Mouse (Mus musculus): ENCODE data around the gene Cirbp.

DNA sequence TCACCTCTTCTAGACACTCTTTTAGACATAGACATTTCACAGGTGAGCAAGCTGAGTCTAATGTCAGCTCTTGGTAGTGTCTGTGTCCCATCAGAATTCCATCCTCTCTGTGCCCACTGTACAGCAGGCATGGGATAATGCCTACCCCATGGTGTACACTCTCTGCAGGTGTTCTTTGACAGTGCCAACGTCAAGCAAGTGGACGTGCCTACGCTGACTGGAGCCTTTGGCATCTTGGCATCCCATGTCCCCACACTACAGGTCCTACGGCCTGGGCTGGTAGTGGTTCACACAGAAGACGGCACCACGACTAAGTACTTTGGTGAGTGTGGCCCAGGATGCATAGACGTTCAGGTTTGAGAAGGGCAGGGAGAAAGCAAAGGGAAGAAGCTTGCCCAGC is 22.1 kb upstream of the Cirbp start:
- TF ChIP-seq CTCF (IDR thresholded peaks at IDR 0.05; ENCODE audit: control insufficient read depth, insufficient read depth, insufficient replicate concordance, low read depth, low read length), result no peak
- no peak for TF ChIP-seq POLR2A (IDR thresholded peaks at IDR 0.05; ENCODE audit: control insufficient read depth, low read depth, low read length)

All from testis, adult 2 months (tissue).